Mouse (Mus musculus): ENCODE results near the gene Rsbn1.

DNA sequence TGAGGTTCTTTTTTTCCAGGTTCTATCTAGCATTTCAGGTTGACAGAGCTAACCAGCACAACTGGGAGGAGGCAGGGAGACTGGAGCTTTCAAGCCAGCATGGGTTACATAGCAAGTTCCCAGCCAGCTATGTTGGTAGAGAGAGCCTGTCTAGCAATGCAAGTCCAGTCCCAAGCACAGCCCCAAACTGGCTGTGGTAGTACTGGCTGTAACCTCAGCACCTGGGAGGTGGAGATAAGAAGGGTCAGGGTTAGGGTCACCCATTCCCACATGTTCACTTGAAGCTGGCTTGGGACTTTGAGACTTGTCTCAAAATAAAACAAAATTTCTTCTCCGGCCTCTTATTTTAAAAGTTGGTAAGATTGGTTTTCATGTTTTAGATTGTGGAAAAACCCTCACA is 6.2 kb downstream of the Rsbn1 start:
- TF ChIP-seq CTCF (IDR thresholded peaks at IDR 0.05; ENCODE audit: low read depth): no peak
- TF ChIP-seq EP300 (optimal IDR thresholded peaks at IDR 0.05): no peak
